Comparison of ENCODE assay signal across 24 mouse cellular contexts in the genomic region with DNA sequence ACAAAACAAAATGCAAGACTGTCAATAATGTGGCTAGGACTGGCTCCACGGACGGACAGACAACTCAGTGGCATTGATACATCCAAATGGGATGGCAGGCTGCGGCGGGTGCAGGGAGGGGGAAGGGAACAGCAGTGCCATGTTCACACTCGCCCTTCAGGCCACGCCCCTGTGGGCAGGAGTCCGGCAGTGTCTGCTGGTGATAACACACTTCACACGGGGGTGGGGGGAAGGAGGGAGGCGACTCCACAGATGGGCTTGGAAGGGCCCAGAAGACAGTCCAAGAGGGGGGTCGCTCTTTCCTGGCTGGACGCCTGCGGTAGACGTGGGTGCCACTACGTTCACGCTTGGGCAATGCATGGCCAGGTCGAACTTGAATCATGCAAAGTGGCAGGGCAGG. TPM values are rescaled to one million over a fixed set of nuclear protein-coding genes. Genes with fewer than 3 reads are reported as not detected.
DNase-seq lines count a peak whose midpoint lies in the region; ATAC-seq and TF ChIP-seq lines count a peak whose summit lies in the region.
"Had no signal": no experiment of that assay in that cellular context is flagged by ENCODE, and none has a peak within 500 bp of the region (broad histone marks: within the 10 kb centered on the region; RNA-seq: fewer than 3 reads in every experiment).

No protein-coding gene starts in this region.

- H3K4me2 ChIP-seq in lung, embryonic 14.5 days, result no peak overlapping the region
- H3K4me2 ChIP-seq in lung, postnatal 0 days (replicated peaks; ENCODE audit: low read depth, low read length), result no peak overlapping the region
- H3K4me2 ChIP-seq in stomach, embryonic 14.5 days (replicated peaks; ENCODE audit: low read depth, low read length), result no peak overlapping the region
- H3K4me2 ChIP-seq in neural tube, embryonic 15.5 days, result no peak overlapping the region
- H3K4me2 ChIP-seq: hindbrain, embryonic 15.5 days had no signal

- H3K27ac ChIP-seq in lung, embryonic 14.5 days (ENCODE audit: low read depth), result no peak overlapping the region
- H3K27ac ChIP-seq in lung, postnatal 0 days (ENCODE audit: low read length), result no peak overlapping the region
- no peak overlapping the region for H3K27ac ChIP-seq in ES-Bruce4 (ENCODE audit: insufficient read depth, low read length)
- H3K27ac ChIP-seq in stomach, embryonic 14.5 days (ENCODE audit: low read length), result no peak overlapping the region
- no peak overlapping the region for H3K27ac ChIP-seq in neural tube, embryonic 15.5 days (replicated peaks)
- H3K27ac ChIP-seq: hindbrain, embryonic 15.5 days; kidney, postnatal 0 days; limb, embryonic 10.5 days; macrophage; midbrain, embryonic 10.5 days had no signal

- ATAC-seq in lung, embryonic 14.5 days (ENCODE audit: insufficient read depth), result peak; percentile 21; the same call in 1 of the 2 replicates
- ATAC-seq in lung, postnatal 0 days, result no peak
- 0 out of 2 replicates have a peak, but pooled peaks have one; percentile 33 for ATAC-seq in erythroblast, adult 5-6 weeks (replicated peaks; ENCODE audit: low FRiP score, poor library complexity, severe bottlenecking)
- ATAC-seq in stomach, embryonic 14.5 days (ENCODE audit: insufficient number of reproducible peaks, insufficient read depth, low FRiP score, low read depth), result 0 out of 2 replicates have a peak, but pooled peaks have one; percentile 18
- no peak for ATAC-seq in neural tube, embryonic 15.5 days (ENCODE audit: low FRiP score)
- ATAC-seq: forebrain, postnatal 0 days had no signal

- H3K4me3 ChIP-seq in lung, embryonic 14.5 days (ENCODE audit: low read depth, low read length), result no peak overlapping the region
- H3K4me3 ChIP-seq in lung, postnatal 0 days (ENCODE audit: low read depth, low read length), result no peak overlapping the region
- peak overlapping the region; percentile 16 for H3K4me3 ChIP-seq in ES-Bruce4 (ENCODE audit: low read depth, low read length)
- no peak overlapping the region for H3K4me3 ChIP-seq in stomach, embryonic 14.5 days (ENCODE audit: low read depth, low read length)
- H3K4me3 ChIP-seq in neural tube, embryonic 15.5 days (replicated peaks), result no peak overlapping the region
- H3K4me3 ChIP-seq: hindbrain, embryonic 15.5 days; limb, embryonic 10.5 days; midbrain, embryonic 10.5 days had no signal

- 51% methylated on average over 16 of the region's 16 CpGs for WGBS in lung, embryonic 14.5 days
- 57% methylated on average over 16 of the region's 16 CpGs for WGBS in lung, postnatal 0 days
- WGBS in stomach, embryonic 14.5 days, result 71% methylated on average over 16 of the region's 16 CpGs
- WGBS in neural tube, embryonic 15.5 days, result 84% methylated on average over 15 of the region's 16 CpGs

- no peak for TF ChIP-seq POLR2A in ES-Bruce4 (IDR thresholded peaks at IDR 0.05; ENCODE audit: insufficient read depth, low read length)

- H3K4me1 ChIP-seq in lung, embryonic 14.5 days (ENCODE audit: insufficient read depth), result no peaks in the 10 kb centered on the region
- H3K4me1 ChIP-seq in lung, postnatal 0 days (ENCODE audit: insufficient read depth, low read depth, low read length), result no peaks in the 10 kb centered on the region
- no peaks in the 10 kb centered on the region for H3K4me1 ChIP-seq in ES-Bruce4 (ENCODE audit: control insufficient read depth, insufficient read depth, low read length)
- no peaks in the 10 kb centered on the region for H3K4me1 ChIP-seq in stomach, embryonic 14.5 days (ENCODE audit: control insufficient read depth, insufficient read depth, low read length)
- H3K4me1 ChIP-seq in neural tube, embryonic 15.5 days, result no peaks in the 10 kb centered on the region
- H3K4me1 ChIP-seq: hindbrain, embryonic 15.5 days; limb, embryonic 10.5 days; midbrain, embryonic 10.5 days had no signal

- H3K36me3 ChIP-seq in lung, embryonic 14.5 days (ENCODE audit: insufficient read depth), result peaks cover 9% of the 10 kb centered on the region; the same call in 1 of the 2 replicates
- H3K36me3 ChIP-seq in lung, postnatal 0 days (ENCODE audit: insufficient read depth, low read length), result no peaks in the 10 kb centered on the region
- H3K36me3 ChIP-seq in ES-Bruce4 (ENCODE audit: control insufficient read depth, insufficient read depth, low read length, poor library complexity, severe bottlenecking), result no peaks in the 10 kb centered on the region
- H3K36me3 ChIP-seq in stomach, embryonic 14.5 days (ENCODE audit: control insufficient read depth, insufficient read depth, low read length), result no peaks in the 10 kb centered on the region; the same call in 1 of the 2 replicates
- peaks cover 53% of the 10 kb centered on the region for H3K36me3 ChIP-seq in neural tube, embryonic 15.5 days

- no peaks in the 10 kb centered on the region for H3K9me3 ChIP-seq in lung, embryonic 14.5 days (ENCODE audit: low read depth, low read length)
- H3K9me3 ChIP-seq in lung, postnatal 0 days (ENCODE audit: low read length), result no peaks in the 10 kb centered on the region
- H3K9me3 ChIP-seq in ES-Bruce4 (replicated peaks; ENCODE audit: control insufficient read depth, insufficient read depth, low read length, poor library complexity, severe bottlenecking), result no peaks in the 10 kb centered on the region
- H3K9me3 ChIP-seq in stomach, embryonic 14.5 days (ENCODE audit: control insufficient read depth, low read depth, low read length), result no peaks in the 10 kb centered on the region
- no peaks in the 10 kb centered on the region for H3K9me3 ChIP-seq in neural tube, embryonic 15.5 days (replicated peaks)
- H3K9me3 ChIP-seq: hindbrain, embryonic 15.5 days; limb, embryonic 10.5 days; midbrain, embryonic 10.5 days had no signal

- no peak overlapping the region for H3K9ac ChIP-seq in lung, embryonic 14.5 days
- no peak overlapping the region for H3K9ac ChIP-seq in lung, postnatal 0 days (replicated peaks; ENCODE audit: low read depth)
- H3K9ac ChIP-seq in ES-Bruce4 (ENCODE audit: low read depth, poor library complexity, severe bottlenecking), result no peak overlapping the region
- no peak overlapping the region for H3K9ac ChIP-seq in stomach, embryonic 14.5 days (replicated peaks; ENCODE audit: low read depth, low read length)
- no peak overlapping the region for H3K9ac ChIP-seq in neural tube, embryonic 15.5 days (replicated peaks)
- H3K9ac ChIP-seq: forebrain, postnatal 0 days; hindbrain, embryonic 15.5 days had no signal

- no peak for TF ChIP-seq CTCF in lung, embryonic 14.5 days (IDR thresholded peaks at IDR 0.05; ENCODE audit: low read depth)
- no peak for TF ChIP-seq CTCF in lung, postnatal 0 days (IDR thresholded peaks at IDR 0.05)
- TF ChIP-seq CTCF in ES-Bruce4 (IDR thresholded peaks at IDR 0.05; ENCODE audit: low read depth, low read length), result no peak

- TF ChIP-seq EP300 in lung, postnatal 0 days (IDR thresholded peaks at IDR 0.05), result no peak
- no peak for TF ChIP-seq EP300 in ES-Bruce4 (IDR thresholded peaks at IDR 0.05; ENCODE audit: insufficient read depth, low read depth, low read length)

- DNase-seq in lung, embryonic 14.5 days, result no peak
- DNase-seq in lung, postnatal 0 days (ENCODE audit: low spot score), result no peak
- DNase-seq in natural killer cell, adult 2 months (ENCODE audit: low spot score in 2 of 2), result no peak
- DNase-seq: cerebellum, adult 11 months; cerebellum, adult 9-11 months; forebrain, postnatal 0 days; gastrocnemius, postnatal 14 days; heart, adult 18-20 months; kidney, adult 2 months; layer of hippocampus, adult 9-11 months had no signal

- H3K27me3 ChIP-seq in lung, embryonic 14.5 days (ENCODE audit: insufficient read depth, low read length), result no peaks in the 10 kb centered on the region
- no peaks in the 10 kb centered on the region for H3K27me3 ChIP-seq in lung, postnatal 0 days (replicated peaks; ENCODE audit: insufficient read depth, low read length)
- H3K27me3 ChIP-seq in ES-Bruce4 (ENCODE audit: control insufficient read depth, insufficient read depth, low read length, poor library complexity, severe bottlenecking), result no peaks in the 10 kb centered on the region
- no peaks in the 10 kb centered on the region for H3K27me3 ChIP-seq in stomach, embryonic 14.5 days (ENCODE audit: control insufficient read depth, insufficient read depth, low read length)
- H3K27me3 ChIP-seq in neural tube, embryonic 15.5 days (replicated peaks), result no peaks in the 10 kb centered on the region
- H3K27me3 ChIP-seq: hindbrain, embryonic 15.5 days had no signal

RNA-seq across cellular contexts. Expression of gene Tacr2, which starts 17.0 kb away (rescaled TPM):
- 0.46 and 0.85 TPM in 2 replicates for polyA plus RNA-seq in lung, embryonic 14.5 days (2014; fragmentation: Nextera tagmentation; extraction: Ambion mirVana)
- 0.32 and 0.40 TPM in 2 replicates for polyA plus RNA-seq in lung, postnatal 0 days (2015; fragmentation: Nextera tagmentation; extraction: Ambion mirVana)
- not detected in 2 replicates for polyA plus RNA-seq in ES-Bruce4 (2011; ENCODE audit: insufficient read depth, insufficient read length, low read depth, missing spikeins)
- not detected in 2 replicates for total RNA-seq in erythroblast, adult 5-6 weeks (2015; ENCODE audit: low replicate concordance)
- not detected in 2 replicates for total RNA-seq in erythroblast, adult 5-6 weeks (2017; ENCODE audit: low replicate concordance)
- polyA plus RNA-seq in stomach, embryonic 14.5 days (2014; fragmentation: Nextera tagmentation; extraction: Ambion mirVana), result 0.14 and 0.69 TPM in 2 replicates
- polyA plus RNA-seq in neural tube, embryonic 15.5 days (2015; fragmentation: Nextera tagmentation; extraction: Ambion mirVana), result 0.13 and 0.20 TPM in 2 replicates
- total RNA-seq: common myeloid progenitor, adult 5-6 weeks; forebrain, postnatal 0 days; gastrocnemius, postnatal 14 days; heart, adult 18-20 months; hematopoietic stem cell, adult 5-6 weeks; liver, adult 2 months had no signal
- polyA plus RNA-seq: forebrain, embryonic 11.5 days; forebrain, postnatal 0 days; heart, postnatal 0 days; hindbrain, embryonic 15.5 days; kidney, adult 2 months; kidney, postnatal 0 days; limb, embryonic 10.5 days; liver, adult 2 months; macrophage; midbrain, embryonic 10.5 days had no signal

RNA-seq across cellular contexts. Expression of gene Tspan15, which starts 38.2 kb away (rescaled TPM):
- 32.5 and 36.3 TPM in 2 replicates for polyA plus RNA-seq in lung, embryonic 14.5 days (2014; fragmentation: Nextera tagmentation; extraction: Ambion mirVana)
- 106 and 119 TPM in 2 replicates for polyA plus RNA-seq in lung, postnatal 0 days (2015; fragmentation: Nextera tagmentation; extraction: Ambion mirVana)
- polyA plus RNA-seq in ES-Bruce4 (2011; ENCODE audit: insufficient read depth, insufficient read length, low read depth, missing spikeins), result 8.5 and 10.4 TPM in 2 replicates
- total RNA-seq in erythroblast, adult 5-6 weeks (2015; ENCODE audit: low replicate concordance), result 0.21 and 11.1 TPM in 2 replicates
- total RNA-seq in erythroblast, adult 5-6 weeks (2017; ENCODE audit: low replicate concordance), result 1.6 TPM in 1 of 2 replicates, not detected in the other
- 32.4 and 32.8 TPM in 2 replicates for polyA plus RNA-seq in stomach, embryonic 14.5 days (2014; fragmentation: Nextera tagmentation; extraction: Ambion mirVana)
- polyA plus RNA-seq in neural tube, embryonic 15.5 days (2015; fragmentation: Nextera tagmentation; extraction: Ambion mirVana), result 16.6 and 22.8 TPM in 2 replicates
- polyA plus RNA-seq: macrophage had no signal

Comparison
In these comparisons a context has a peak if more than half of its experiments do, and no peak if none do; other contexts are left out.
1. ATAC-seq: peak in lung, embryonic 14.5 days (single experiment), erythroblast, adult 5-6 weeks (single experiment) and stomach, embryonic 14.5 days (single experiment); none in lung, postnatal 0 days (single experiment) and neural tube, embryonic 15.5 days (single experiment).